Mouse (Mus musculus) MEL (cell line): Measurements from ENCODE around the gene Ankrd44. TPM values are rescaled to one million over a fixed set of nuclear protein-coding genes. Genes with fewer than 3 reads are reported as not detected.

Experiments
- DNase-seq: peaks from one replicate; pipeline ENCODE4 v3.0.0; 2011; ENCODE audit warnings: low read depth, low spot score
- H3K27ac ChIP-seq: 2 replicates; pipeline ENCODE4 v1.5.1; 2012; ENCODE audit warnings: low read depth, mild to moderate bottlenecking, control low read depth, low read length, moderate library complexity; ENCODE audit not compliant: control insufficient read depth
- H3K27me3 ChIP-seq, 2 experiments: fragments of 150-350 bp in 1 of 2; sonication (generic) in 1 of 2; 2 replicates each; pipeline ENCODE4 v1.6.1; 2012; ENCODE audit warnings: low read length in 2 of 2, mild to moderate bottlenecking in 2 of 2, improper control_type of control experiment in 1 of 2, moderate library complexity in 1 of 2; ENCODE audit not compliant: insufficient read depth in 2 of 2, control insufficient read depth in 1 of 2
- H3K36me3 ChIP-seq, 2 experiments: 2 replicates each; pipeline ENCODE4 v1.6.1; 2012 to 2014; ENCODE audit warnings: low read length in 2 of 2, improper control_type of control experiment in 1 of 2, inconsistent platforms in 1 of 2, mild to moderate bottlenecking in 1 of 2; ENCODE audit not compliant: insufficient read depth in 2 of 2, control insufficient read depth in 1 of 2
- H3K4me1 ChIP-seq, 2 experiments: fragments of 150-350 bp in 1 of 2; sonication (generic) in 1 of 2; 2 replicates each; pipeline ENCODE4 v1.6.1; 2012; ENCODE audit warnings: low read length in 2 of 2, improper control_type of control experiment in 1 of 2, mild to moderate bottlenecking in 1 of 2; ENCODE audit not compliant: insufficient read depth in 2 of 2, control insufficient read depth in 1 of 2
- H3K4me3 ChIP-seq, 2 experiments: fragments of 150-350 bp in 1 of 2; sonication (generic) in 1 of 2; 2 replicates each; pipeline ENCODE4 v1.5.1; 2012; ENCODE audit warnings: low read depth in 2 of 2, low read length in 2 of 2, mild to moderate bottlenecking in 2 of 2, moderate library complexity in 2 of 2, control low read depth in 1 of 2, improper control_type of control experiment in 1 of 2; ENCODE audit not compliant: control insufficient read depth in 1 of 2, insufficient read depth in 1 of 2
- H3K79me2 ChIP-seq: 2 replicates; pipeline ENCODE4 v1.6.1; 2012; ENCODE audit warnings: mild to moderate bottlenecking, low read length, moderate library complexity; ENCODE audit not compliant: control insufficient read depth, poor library complexity, insufficient read depth
- H3K9ac ChIP-seq: 2 replicates; pipeline ENCODE4 v1.6.1; 2012; ENCODE audit warnings: low read depth, mild to moderate bottlenecking, control low read depth, low read length, moderate library complexity; ENCODE audit not compliant: control insufficient read depth, poor library complexity, severe bottlenecking
- H3K9me3 ChIP-seq: fragments of 150-350 bp; sonication (generic); replicated peaks from 2 replicates; pipeline ENCODE4 v1.6.1; 2012; ENCODE audit warnings: mild to moderate bottlenecking, low read length, improper control_type of control experiment, moderate library complexity; ENCODE audit not compliant: insufficient read depth
- BHLHE40 ChIP-seq: IDR thresholded peaks from 2 replicates; pipeline ENCODE4 v1.6.1; 2012; ENCODE audit warnings: low read depth, mild to moderate bottlenecking, inconsistent platforms, low read length, improper control_type of control experiment, borderline replicate concordance
- CHD1 ChIP-seq: IDR thresholded peaks from 2 replicates; pipeline ENCODE4 v1.6.1; 2012; ENCODE audit warnings: low read depth, mild to moderate bottlenecking, inconsistent platforms, low read length, improper control_type of control experiment
- CHD2 ChIP-seq: IDR thresholded peaks from 2 replicates; pipeline ENCODE4 v1.6.1; 2011; ENCODE audit warnings: low read length, improper control_type of control experiment
- ELF1 ChIP-seq: IDR thresholded peaks from 2 replicates; pipeline ENCODE4 v1.6.1; 2014; ENCODE audit warnings: low read depth, mild to moderate bottlenecking, inconsistent platforms, low read length, improper control_type of control experiment, moderate library complexity
- EP300 ChIP-seq, 2 experiments: IDR thresholded peaks; 2 replicates each; pipeline ENCODE4 v1.6.1; 2011; ENCODE audit warnings: improper control_type of control experiment in 2 of 2, low read length in 2 of 2, low read depth in 1 of 2, mild to moderate bottlenecking in 1 of 2
- ETS1 ChIP-seq: IDR thresholded peaks from 2 replicates; pipeline ENCODE4 v1.6.1; 2012; ENCODE audit warnings: low read depth, mild to moderate bottlenecking, inconsistent platforms, low read length, improper control_type of control experiment, moderate library complexity
- GABPA ChIP-seq: IDR thresholded peaks from 2 replicates; pipeline ENCODE4 v1.6.1; 2012; ENCODE audit warnings: low read depth, mild to moderate bottlenecking, inconsistent platforms, low read length, improper control_type of control experiment, moderate library complexity
- GATA1 ChIP-seq: IDR thresholded peaks from 2 replicates; pipeline ENCODE4 v1.6.1; 2011; ENCODE audit warnings: low read depth, low read length, improper control_type of control experiment
- HCFC1 ChIP-seq: IDR thresholded peaks from 2 replicates; pipeline ENCODE4 v1.6.1; 2012; ENCODE audit warnings: low read depth, mild to moderate bottlenecking, inconsistent platforms, low read length, improper control_type of control experiment, moderate library complexity
- JUND ChIP-seq: IDR thresholded peaks from 2 replicates; pipeline ENCODE4 v1.6.1; 2011; ENCODE audit warnings: low read depth, mild to moderate bottlenecking, improper control_type of control experiment, low read length
- MAZ ChIP-seq: IDR thresholded peaks from 2 replicates; pipeline ENCODE4 v1.6.1; 2012; ENCODE audit warnings: low read depth, mild to moderate bottlenecking, inconsistent platforms, low read length, improper control_type of control experiment
- MXI1 ChIP-seq: IDR thresholded peaks from 2 replicates; pipeline ENCODE4 v1.6.1; 2011; ENCODE audit warnings: mild to moderate bottlenecking, low read depth, low read length, improper control_type of control experiment
- NRF1 ChIP-seq: IDR thresholded peaks from 2 replicates; pipeline ENCODE4 v1.6.1; 2014; ENCODE audit warnings: low read depth, mild to moderate bottlenecking, inconsistent platforms, low read length, improper control_type of control experiment, moderate library complexity; ENCODE audit not compliant: poor library complexity, insufficient read depth, severe bottlenecking
- POLR2AphosphoS5 ChIP-seq: IDR thresholded peaks from 2 replicates; pipeline ENCODE4 v1.6.1; 2012; ENCODE audit warnings: low read depth, borderline replicate concordance, mild to moderate bottlenecking, inconsistent platforms, low read length, moderate library complexity, mixed read lengths
- RAD21 ChIP-seq: IDR thresholded peaks from 2 replicates; pipeline ENCODE4 v1.6.1; 2011; ENCODE audit warnings: mild to moderate bottlenecking, low read depth, low read length, improper control_type of control experiment
- RCOR1 ChIP-seq: IDR thresholded peaks from 2 replicates; pipeline ENCODE4 v1.6.1; 2012; ENCODE audit warnings: low read depth, mild to moderate bottlenecking, inconsistent platforms, low read length, improper control_type of control experiment
- SIN3A ChIP-seq: IDR thresholded peaks from 2 replicates; pipeline ENCODE4 v1.6.1; 2012; ENCODE audit warnings: low read length, improper control_type of control experiment, inconsistent platforms
- SMC3 ChIP-seq: IDR thresholded peaks from 2 replicates; pipeline ENCODE4 v1.6.1; 2011; ENCODE audit warnings: low read depth, low read length, improper control_type of control experiment
- TAL1 ChIP-seq: IDR thresholded peaks from 2 replicates; pipeline ENCODE4 v1.6.1; 2012; ENCODE audit warnings: mild to moderate bottlenecking, inconsistent platforms, low read length, moderate library complexity, mixed read lengths
- TBP ChIP-seq: IDR thresholded peaks from 2 replicates; pipeline ENCODE4 v1.8.0; 2011; ENCODE audit warnings: low read depth, low read length, improper control_type of control experiment
- TCF12 ChIP-seq: IDR thresholded peaks from 2 replicates; pipeline ENCODE4 v1.6.1; 2014; ENCODE audit warnings: low read depth, mild to moderate bottlenecking, inconsistent platforms, low read length, improper control_type of control experiment, moderate library complexity
- UBTF ChIP-seq: IDR thresholded peaks from 2 replicates; pipeline ENCODE4 v1.6.1; 2012; ENCODE audit warnings: low read depth, mild to moderate bottlenecking, inconsistent platforms, low read length, improper control_type of control experiment, moderate library complexity, borderline replicate concordance; ENCODE audit not compliant: insufficient read depth
- USF1 ChIP-seq: IDR thresholded peaks from 2 replicates; pipeline ENCODE4 v1.6.1; 2014; ENCODE audit warnings: low read depth, mild to moderate bottlenecking, inconsistent platforms, low read length, improper control_type of control experiment, moderate library complexity
- ZC3H11A ChIP-seq: IDR thresholded peaks from 2 replicates; pipeline ENCODE4 v1.6.1; 2012; ENCODE audit warnings: low read depth, mild to moderate bottlenecking, inconsistent platforms, low read length, improper control_type of control experiment
- ZKSCAN1 ChIP-seq: IDR thresholded peaks from 2 replicates; pipeline ENCODE4 v1.6.1; 2012; ENCODE audit warnings: low read depth, mild to moderate bottlenecking, inconsistent platforms, low read length, improper control_type of control experiment, moderate library complexity
- ZMIZ1 ChIP-seq: IDR thresholded peaks from 2 replicates; pipeline ENCODE4 v1.6.1; 2012; ENCODE audit warnings: low read depth, mild to moderate bottlenecking, inconsistent platforms, low read length, improper control_type of control experiment, moderate library complexity
- ZNF384 ChIP-seq: IDR thresholded peaks from 2 replicates; pipeline ENCODE4 v1.6.1; 2012; ENCODE audit warnings: low read depth, mild to moderate bottlenecking, inconsistent platforms, low read length, improper control_type of control experiment
- polyA plus RNA-seq, 2 experiments: library from polyadenylated mRNA; stranded (reverse) in 1 of 2; unstranded in 1 of 2; fragments of >175 nt in 1 of 2; fragments of >200 nt in 1 of 2; gene quantifications; 2 replicates each; pipeline versions ENCODE4 v1.2.1 to v1.2.4; 2012; ENCODE audit warnings: low replicate concordance in 2 of 2, low read depth in 1 of 2; ENCODE audit not compliant: insufficient read length in 2 of 2, insufficient read depth in 1 of 2, missing spikeins in 1 of 2
- total RNA-seq: library from RNA; depleted of rRNA; stranded (reverse); fragments of 300-350 nt; gene quantifications from 2 replicates; pipeline ENCODE4 v1.2.3, GENCODE M21; 2012

Ankrd44 gene
- total and polyA plus RNA-seq, 3 experiments: 2.3 to 4.4 TPM; not detected in 1

GRCm38 (mm10) chr1:54881523-54881922, 44.7 kb downstream of the Ankrd44 start:
- Histone ChIP-seq H3K27ac (no peak overlapping the region), H3K27me3 (no peaks in the 10 kb centered on the region), H3K9ac (no peak overlapping the region), H3K36me3 (no peaks in the 10 kb centered on the region), H3K4me3 (no peak overlapping the region), H3K79me2 (no peaks in the 10 kb centered on the region), H3K4me1 (no peaks in the 10 kb centered on the region), H3K9me3 (no peaks in the 10 kb centered on the region)
- TF ChIP-seq BHLHE40: no peak
- no peak for DNase-seq

- no peak for DNase-seq
- TF ChIP-seq USF1 (no peak), CHD1 (no peak), GABPA (no peak), ZMIZ1 (no peak), NRF1 (no peak), ZC3H11A (no peak), TCF12 (no peak), UBTF (no peak), HCFC1 (no peak), EP300 (IDR thresholded peaks at IDR 0.05; ENCODE audit: low read depth in 1 of 2, low read length in 2 of 2) (no peak), RCOR1 (no peak), CHD2 (no peak)
- TF ChIP-seq, all 39 proteins: peak for 0
- Histone ChIP-seq H3K9me3 (no peaks in the 10 kb centered on the region), H3K27me3 (no peaks in the 10 kb centered on the region), H3K27ac (no peak overlapping the region), H3K4me3 (no peak overlapping the region), H3K36me3 (no peaks in the 10 kb centered on the region), H3K79me2 (no peaks in the 10 kb centered on the region), H3K9ac (no peak overlapping the region), H3K4me1 (no peaks in the 10 kb centered on the region)
These were observed 48.6 kb downstream of the Ankrd44 start for GRCm38 (mm10) chr1:54877423-54878073.

- H3K9me3 ChIP-seq: no peaks in the 10 kb centered on the region
- no peak overlapping the region for H3K9ac ChIP-seq
- H3K27me3 ChIP-seq: no peaks in the 10 kb centered on the region
- TF ChIP-seq ZNF384: no peak
- TF ChIP-seq JUND: no peak
- no peak for TF ChIP-seq ELF1
- no peak for TF ChIP-seq ZKSCAN1
- TF ChIP-seq RAD21: no peak
- no peak for TF ChIP-seq MXI1
- no peak for TF ChIP-seq NRF1
- TF ChIP-seq USF1: no peak
- TF ChIP-seq SMC3: no peak
- TF ChIP-seq TAL1: no peak
- no peak for TF ChIP-seq BHLHE40
- no peak for TF ChIP-seq GATA1
- no peak for TF ChIP-seq SIN3A
- TF ChIP-seq POLR2AphosphoS5: no peak
- no peak for TF ChIP-seq CHD1
- no peak for TF ChIP-seq ETS1
- TF ChIP-seq TBP: no peak
- no peak for TF ChIP-seq MAZ
- DNase-seq: no peak
- H3K79me2 ChIP-seq: no peaks in the 10 kb centered on the region
- H3K4me1 ChIP-seq: no peaks in the 10 kb centered on the region
- H3K4me3 ChIP-seq: no peak overlapping the region
- no peak overlapping the region for H3K27ac ChIP-seq
- no peaks in the 10 kb centered on the region for H3K36me3 ChIP-seq
These were observed 49.2 kb downstream of the Ankrd44 start for GRCm38 (mm10) chr1:54877014-54877413.
